Mouse (Mus musculus) thymus, postnatal 25 days (tissue): ENCODE measurements around the gene Samd8.

Experiments
- DNase-seq: peaks from one replicate; pipeline ENCODE4 v3.0.0; 2022

Samd8 gene

GRCm38 (mm10) chr14:21831830-21832403, 81.6 kb downstream of the Samd8 start:
- no peak for DNase-seq

GRCm38 (mm10) chr14:21838336-21839017, 88.1 kb downstream of the Samd8 start:
- DNase-seq, result no peak

- DNase-seq, result no peak
These were observed 91.7 kb downstream of the Samd8 start for GRCm38 (mm10) chr14:21841819-21842592.

- DNase-seq, result no peak
These were observed 92.9 kb downstream of the Samd8 start for GRCm38 (mm10) chr14:21843263-21843662.

- DNase-seq, result no peak
These were observed 96.6 kb downstream of the Samd8 start for GRCm38 (mm10) chr14:21846827-21847380.

- DNase-seq, result peak; percentile 63
These were observed 97.2 kb downstream of the Samd8 start for GRCm38 (mm10) chr14:21847381-21848165.
